Mouse (Mus musculus) spleen, postnatal 4 days (tissue): ENCODE results near the gene Arl3.
"Not testable (repeated sequence)": the region's sequence is repeated elsewhere in the genome, so short reads cannot be mapped to it uniquely, and the experiment has no call there.

ENCODE experiments used
- DNase-seq, 2 experiments: peaks; one replicate each; pipeline ENCODE4 v3.0.0; 2022; ENCODE audit warnings: low spot score in 2 of 2

The Arl3 gene

GRCm38 (mm10) chr19:46591575-46591974, 18.6 kb upstream of the Arl3 start:
- no peak for DNase-seq

- DNase-seq: peak; percentile 73 to 94
Observed at GRCm38 (mm10) chr19:46587823-46588508, 15.0 kb upstream of the Arl3 start.

GRCm38 (mm10) chr19:46575196-46575595, 2.2 kb upstream of the Arl3 start:
- DNase-seq: no peak

GRCm38 (mm10) chr19:46573990-46574389, 992 bp upstream of the Arl3 start:
- DNase-seq: no peak

- no peak for DNase-seq
Observed at GRCm38 (mm10) chr19:46572548-46572947, 450 bp downstream of the Arl3 start.

- no peak for DNase-seq
Observed at GRCm38 (mm10) chr19:46571878-46572244, 1.1 kb downstream of the Arl3 start.

GRCm38 (mm10) chr19:46571211-46571877, 1.7 kb downstream of the Arl3 start:
- DNase-seq: not testable (repeated sequence)

- no peak for DNase-seq
Observed at GRCm38 (mm10) chr19:46564043-46564462, 8.9 kb downstream of the Arl3 start.

GRCm38 (mm10) chr19:46563603-46564002, 9.4 kb downstream of the Arl3 start:
- no peak for DNase-seq

GRCm38 (mm10) chr19:46562581-46563515, 10.2 kb downstream of the Arl3 start:
- no peak for DNase-seq

- peak; percentile 42 to 73 for DNase-seq
Observed at GRCm38 (mm10) chr19:46562132-46562531, 10.9 kb downstream of the Arl3 start.

GRCm38 (mm10) chr19:46558631-46559030, 14.4 kb downstream of the Arl3 start:
- no peak for DNase-seq

GRCm38 (mm10) chr19:46558009-46558408, 15.0 kb downstream of the Arl3 start:
- no peak for DNase-seq

- peak; percentile 36 to 75 for DNase-seq
Observed at GRCm38 (mm10) chr19:46553541-46553955, 19.4 kb downstream of the Arl3 start.

- no peak for DNase-seq
Observed at GRCm38 (mm10) chr19:46552496-46552895, 20.5 kb downstream of the Arl3 start.

- no peak for DNase-seq
Observed at GRCm38 (mm10) chr19:46550385-46550784, 22.6 kb downstream of the Arl3 start.

GRCm38 (mm10) chr19:46548110-46548509, 24.9 kb downstream of the Arl3 start:
- DNase-seq: no peak

GRCm38 (mm10) chr19:46547565-46547964, 25.4 kb downstream of the Arl3 start:
- no peak for DNase-seq

GRCm38 (mm10) chr19:46542750-46543149, 30.2 kb downstream of the Arl3 start:
- no peak for DNase-seq

- no peak for DNase-seq
Observed at GRCm38 (mm10) chr19:46538213-46538612, 34.8 kb downstream of the Arl3 start.

GRCm38 (mm10) chr19:46537357-46537756, 35.6 kb downstream of the Arl3 start:
- DNase-seq: no peak

- DNase-seq: no peak
Observed at GRCm38 (mm10) chr19:46534542-46535098, 38.4 kb downstream of the Arl3 start.
